Mouse (Mus musculus) adrenal gland, adult (tissue): ENCODE measurements at regions not wholly inside any gene's neighbourhood (a gene's known extent, or its start where the extent isn't known, plus 50 kb on each side); places are given as distances from the start of the nearest gene placed in this dataset.
"Not testable (repeated sequence)": the region's sequence is repeated elsewhere in the genome, so short reads cannot be mapped to it uniquely, and the experiment has no call there.

Source experiments
- DNase-seq, 2 experiments: peaks; one replicate each; pipeline ENCODE4 v3.0.0; 2022 to 2023; ENCODE audit warnings: low spot score in 1 of 2; ENCODE audit not compliant: inconsistent age in 2 of 2

DNA sequence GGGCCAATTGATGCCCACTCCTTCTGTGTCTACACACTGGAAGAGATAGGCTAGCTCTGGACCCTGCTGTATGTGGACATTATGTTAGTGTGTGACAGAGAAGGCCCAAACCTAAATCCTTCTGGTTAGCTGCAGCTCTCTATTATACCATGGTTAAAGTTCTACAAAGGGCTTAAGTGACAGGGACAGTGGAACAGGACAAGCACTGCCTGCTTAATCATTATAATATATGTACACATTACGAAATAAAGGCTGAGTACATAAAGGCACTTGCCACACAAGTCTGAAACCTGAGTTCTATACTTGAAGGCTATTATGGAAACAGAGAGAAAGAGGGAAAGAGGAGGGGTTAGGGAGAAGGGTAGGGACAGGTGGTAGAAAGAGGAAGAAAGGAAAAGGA, 55.2 kb downstream of the Rdh14 start:
- no peak for DNase-seq

DNA sequence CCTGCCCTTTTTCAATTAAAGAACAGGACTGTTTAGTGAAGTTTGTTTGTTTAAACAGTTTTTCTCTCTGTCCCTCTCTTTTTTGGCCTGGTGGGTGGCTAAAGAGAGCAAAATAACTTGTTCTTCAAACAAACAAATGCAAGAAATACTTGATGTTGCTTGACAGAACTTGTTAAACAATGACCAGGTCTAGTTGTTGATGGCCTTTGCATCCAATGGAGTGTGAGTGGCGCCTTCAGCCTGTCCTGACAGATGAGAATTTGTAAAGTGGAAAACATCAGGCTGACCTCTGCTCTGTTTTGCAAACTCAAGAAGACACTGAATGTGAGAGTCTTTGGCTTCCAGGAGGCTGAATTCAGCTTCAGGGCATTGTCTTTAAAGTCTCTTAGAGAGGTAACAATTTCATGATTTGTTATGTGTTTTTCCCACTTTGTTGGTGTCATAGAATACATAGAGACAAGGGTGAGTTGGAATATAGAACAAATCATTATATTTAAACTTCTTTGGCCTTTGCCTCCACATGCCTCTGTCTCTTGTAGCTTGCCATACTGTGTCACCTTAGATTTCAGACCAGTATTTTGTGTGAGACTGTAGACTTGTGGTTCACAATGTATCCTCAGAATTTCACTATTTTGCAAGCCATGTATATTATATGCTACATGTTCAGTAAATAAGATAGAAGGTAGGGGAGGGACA, 67.5 kb downstream of the Rdh14 start:
- no peak for DNase-seq

DNA sequence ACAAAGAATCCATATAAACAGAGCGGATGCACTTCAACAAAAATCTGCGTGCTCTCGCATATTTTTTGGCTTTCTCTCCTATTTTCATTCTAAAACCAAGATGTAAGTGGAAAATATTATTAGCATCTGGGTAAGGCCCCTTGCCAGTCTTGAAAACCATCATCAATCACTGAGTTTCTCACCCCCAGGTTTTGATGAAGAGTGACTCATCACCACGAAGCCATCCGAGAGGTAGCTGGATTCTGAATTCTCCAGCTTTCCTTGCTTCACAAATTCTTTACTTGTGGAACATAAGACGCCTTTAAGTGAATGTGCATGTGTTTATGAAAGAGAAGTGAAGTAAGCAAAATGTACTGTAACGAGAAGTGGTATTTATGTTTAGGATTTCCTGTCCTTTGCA, 71.2 kb downstream of the Rdh14 start:
- no peak for DNase-seq

DNA sequence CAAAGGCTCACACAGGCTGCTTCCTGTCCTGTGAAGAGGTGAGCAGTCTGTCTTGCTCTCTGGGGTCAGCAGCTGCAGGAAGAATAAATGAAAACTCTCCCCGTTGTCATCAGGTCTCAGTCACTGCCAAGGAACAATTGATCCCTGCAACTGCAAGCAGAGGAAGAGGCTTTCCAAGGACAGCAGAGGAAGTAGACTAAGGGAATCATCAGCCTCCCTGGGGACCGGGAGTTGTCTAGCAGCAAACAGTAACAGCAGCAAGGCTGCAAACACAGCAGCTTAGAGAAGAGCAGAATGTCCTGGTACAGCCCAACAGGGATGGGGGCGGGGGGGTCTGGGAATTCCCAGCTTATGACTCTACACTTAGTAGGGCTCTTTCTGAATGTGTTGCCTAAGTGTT, 72.4 kb downstream of the Rdh14 start:
- DNase-seq, result no peak

DNA sequence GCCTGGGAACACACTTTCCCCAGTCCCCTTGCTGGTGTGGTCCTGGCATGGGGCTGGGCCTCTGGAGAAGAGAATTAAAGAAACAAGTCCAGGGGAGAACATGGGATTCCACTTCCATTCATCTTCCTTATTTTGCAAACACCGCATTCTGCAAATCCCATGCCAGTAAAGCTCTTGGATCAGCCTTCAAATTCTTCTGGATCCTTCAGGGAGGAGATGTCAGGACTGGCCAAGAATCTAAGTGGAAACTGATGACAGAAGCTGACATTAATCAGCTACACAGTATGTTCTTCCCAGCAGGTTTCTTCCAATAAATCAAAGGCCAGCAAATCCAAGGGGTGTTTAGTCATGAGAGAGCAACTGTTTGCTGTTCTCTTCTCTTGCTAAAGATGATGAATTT, 83.4 kb downstream of the Rdh14 start:
- no peak for DNase-seq

DNA sequence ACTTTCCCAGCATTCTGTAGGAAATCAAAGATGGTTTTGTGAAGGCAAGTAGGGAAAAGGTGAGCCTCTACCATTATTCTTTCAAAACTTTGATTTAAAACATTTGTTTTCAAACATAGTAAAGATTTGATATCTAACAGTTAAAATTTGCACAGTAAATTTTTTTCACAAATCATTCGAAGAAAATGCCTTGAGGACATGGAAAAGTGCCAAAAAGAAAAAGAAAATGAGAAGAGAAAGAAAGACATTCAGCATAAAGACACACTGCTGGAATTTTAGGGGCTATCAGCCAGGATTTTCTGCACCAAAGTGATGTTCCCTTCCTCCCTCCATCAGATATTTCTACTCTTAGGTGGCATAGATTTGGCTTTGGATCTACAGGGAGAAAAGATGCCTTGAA, 90.2 kb downstream of the Rdh14 start:
- no peak for DNase-seq

DNA sequence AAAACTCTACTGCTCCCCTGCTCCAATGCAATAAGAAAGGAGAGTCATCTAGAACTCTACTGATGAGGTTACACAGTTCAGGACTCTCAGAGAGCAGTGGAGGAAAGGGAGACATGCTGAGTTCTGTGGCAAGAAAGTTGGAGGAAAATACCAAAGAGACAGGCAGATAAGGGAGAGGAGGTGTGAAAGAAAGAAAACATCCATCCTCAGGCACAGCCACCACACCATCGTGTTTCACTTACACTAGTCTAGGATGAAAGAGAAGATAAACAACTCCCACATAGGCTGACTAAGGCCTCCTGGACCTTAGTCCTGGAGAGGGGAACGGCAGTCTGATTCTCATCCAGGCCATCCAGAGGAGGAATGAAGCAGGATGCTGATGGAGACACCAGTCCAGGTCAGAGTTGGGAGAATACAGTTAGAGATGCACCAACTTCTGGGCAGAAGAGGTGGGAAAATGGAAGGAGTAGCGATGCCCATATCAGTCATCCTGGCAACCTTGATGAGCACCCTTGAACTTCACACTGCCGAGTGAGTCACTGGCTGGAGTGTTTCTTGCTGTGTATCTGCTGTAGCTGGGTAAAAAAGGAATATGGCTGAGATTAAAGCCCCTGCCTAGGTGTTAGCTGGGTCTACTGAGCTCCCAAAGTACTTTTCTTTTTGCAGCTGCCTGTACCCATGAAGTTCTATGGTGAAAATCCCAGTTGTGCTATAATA, 91.9 kb downstream of the Rdh14 start:
- DNase-seq, result peak; percentile 64 to 85

DNA sequence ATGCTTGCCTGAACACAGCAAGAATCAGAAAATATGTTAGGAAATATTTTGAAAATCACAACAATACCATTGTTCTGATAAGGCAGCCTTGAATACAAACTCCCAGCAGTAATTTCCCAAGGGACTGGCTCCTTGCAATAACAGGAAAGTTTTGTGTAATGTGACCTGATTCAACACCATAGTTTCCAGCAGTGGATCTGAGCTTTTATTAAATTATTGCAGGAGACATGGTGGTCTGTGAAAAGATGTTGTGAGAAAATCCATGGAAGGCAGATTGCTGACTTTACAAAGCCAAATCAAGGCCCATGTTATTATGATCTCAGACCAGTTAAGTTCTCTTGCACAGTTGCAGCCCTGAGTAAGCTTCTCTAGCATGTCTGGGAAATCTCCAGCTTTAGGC, 116.1 kb downstream of the Rdh14 start:
- peak in 1 of 2 experiments; percentile 52 for DNase-seq

DNA sequence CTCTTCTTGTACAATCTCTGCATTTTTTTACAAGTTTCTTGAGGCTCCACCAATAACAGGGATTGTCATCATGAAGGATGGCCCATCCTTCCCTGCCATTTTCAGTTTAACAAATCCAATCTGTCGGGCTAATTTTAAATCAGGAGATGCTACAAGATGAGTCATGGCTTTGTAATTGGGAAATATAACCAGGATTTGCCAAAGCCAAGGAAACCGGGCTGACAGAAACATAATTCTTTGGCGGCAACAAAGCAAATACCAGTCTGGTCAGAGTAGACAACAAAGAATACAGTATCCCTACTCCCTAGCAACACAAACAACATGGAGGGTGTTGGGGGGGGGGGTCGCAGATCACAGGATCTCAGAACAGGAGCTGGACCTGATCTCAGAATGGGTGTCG, 123.0 kb downstream of the Rdh14 start:
- DNase-seq, result peak in 1 of 2 experiments; percentile 58

DNA sequence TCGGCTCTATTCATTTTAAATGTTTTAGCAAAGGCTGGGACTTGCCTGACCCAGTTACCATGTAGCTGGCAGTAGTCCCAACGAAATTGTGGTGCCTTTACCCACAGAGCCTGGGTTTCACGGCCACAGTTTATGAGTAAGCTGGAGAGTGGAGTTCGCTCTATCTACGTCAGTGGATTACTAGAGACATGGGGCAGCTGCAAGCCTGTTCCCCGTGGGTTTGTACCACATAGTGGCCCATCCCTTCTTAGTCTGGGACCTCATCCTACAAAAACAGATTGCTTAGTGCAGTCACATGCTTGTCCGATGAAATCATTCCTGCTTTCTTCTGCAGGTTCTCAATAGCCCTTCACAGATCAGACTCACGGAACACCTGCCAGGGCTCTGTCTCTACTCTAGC, 123.7 kb downstream of the Rdh14 start:
- peak; percentile 54 to 86 for DNase-seq

DNA sequence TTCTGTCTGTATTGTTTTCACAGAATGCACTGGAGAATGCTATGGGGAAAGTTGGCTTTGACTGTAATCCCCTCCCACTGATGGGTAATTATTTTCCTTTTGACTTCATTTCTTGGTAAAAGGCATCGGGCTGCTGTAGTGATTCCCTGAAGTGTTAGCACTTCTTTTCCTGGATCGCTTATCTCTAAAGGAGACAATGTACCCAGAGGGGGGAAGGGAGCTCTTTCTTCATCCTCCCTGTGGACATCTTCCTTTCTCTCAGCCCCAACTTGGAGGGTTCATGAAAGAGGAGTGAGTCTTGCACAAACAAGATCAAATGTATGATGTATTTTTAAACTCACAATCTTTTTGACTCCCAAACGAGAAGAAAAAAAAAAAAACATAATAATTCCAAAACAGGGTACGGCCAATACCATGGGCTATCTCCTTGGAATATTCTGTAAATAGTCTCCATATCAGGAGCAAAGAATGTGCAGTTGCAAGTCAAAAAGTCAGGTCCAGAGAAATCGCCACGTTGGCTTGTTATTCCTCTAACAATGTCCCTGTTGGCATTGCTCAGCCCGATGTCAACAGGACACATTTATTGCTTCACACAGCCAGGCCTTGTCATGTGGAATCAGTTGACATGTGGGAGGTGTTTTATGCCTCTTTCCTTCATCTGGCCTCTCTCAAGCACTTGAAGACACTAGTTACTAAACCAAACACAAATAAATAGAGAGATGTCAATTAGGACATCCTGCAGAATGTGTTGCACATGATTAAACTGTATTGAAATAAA, 134.1 kb downstream of the Rdh14 start:
- DNase-seq, result peak in 1 of 2 experiments; percentile 38

DNA sequence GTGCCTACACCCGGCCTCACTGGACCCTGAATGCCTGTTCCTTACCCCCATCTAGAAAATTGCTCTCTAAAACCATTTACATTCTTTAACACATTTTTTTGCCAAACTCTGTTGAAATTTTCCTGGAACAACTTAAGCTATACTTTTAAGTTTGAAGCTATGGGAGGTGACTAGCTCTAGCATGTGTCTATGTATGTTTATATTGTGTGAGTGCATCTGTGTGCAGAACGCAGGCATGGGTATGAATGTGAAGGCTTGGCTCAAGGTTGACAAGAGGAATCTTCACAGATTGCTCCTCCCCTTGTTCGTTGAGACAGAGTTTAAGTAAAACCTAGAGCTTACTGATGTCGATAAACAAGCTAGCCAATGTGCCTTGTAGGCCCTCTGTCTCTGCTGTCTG, 135.4 kb downstream of the Rdh14 start:
- DNase-seq, result no peak

DNA sequence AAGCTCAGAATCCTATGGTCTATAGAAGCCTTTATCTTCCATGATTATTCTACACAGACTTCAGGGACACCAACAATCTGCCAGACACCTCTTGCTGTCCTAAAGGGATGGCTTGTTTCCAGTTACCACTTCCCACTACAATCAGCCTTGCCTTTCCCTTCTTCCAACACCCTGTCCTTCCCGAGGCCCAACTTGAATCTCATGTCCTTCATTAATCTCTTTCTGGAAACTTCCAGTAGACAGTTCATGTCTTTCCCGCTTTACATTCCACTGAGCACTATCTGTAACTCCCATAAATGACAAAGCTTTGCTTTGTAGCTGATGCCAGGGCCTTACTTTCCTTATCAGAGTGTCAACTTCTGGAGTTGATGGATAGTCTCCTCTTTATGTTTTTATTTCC, 138.5 kb downstream of the Rdh14 start:
- no peak for DNase-seq

DNA sequence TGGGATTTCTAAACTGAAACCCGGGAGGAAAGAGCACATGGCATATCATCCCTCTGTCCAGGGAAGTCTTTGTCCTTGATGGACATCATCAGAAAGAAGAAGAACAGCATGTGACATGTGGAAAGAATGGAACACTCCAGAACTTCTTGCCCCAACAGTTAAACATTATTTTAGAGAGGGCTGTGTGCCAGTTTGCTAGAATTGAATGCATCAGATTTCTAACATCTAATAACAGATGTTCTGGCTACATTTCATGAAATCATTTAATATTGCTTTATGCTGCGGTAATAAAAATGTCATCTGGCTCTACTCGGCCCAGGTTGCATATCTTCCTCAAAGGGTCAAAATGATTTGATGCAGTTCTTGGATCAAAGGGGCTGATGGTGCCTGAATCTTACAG, 140.4 kb downstream of the Rdh14 start:
- no peak for DNase-seq

DNA sequence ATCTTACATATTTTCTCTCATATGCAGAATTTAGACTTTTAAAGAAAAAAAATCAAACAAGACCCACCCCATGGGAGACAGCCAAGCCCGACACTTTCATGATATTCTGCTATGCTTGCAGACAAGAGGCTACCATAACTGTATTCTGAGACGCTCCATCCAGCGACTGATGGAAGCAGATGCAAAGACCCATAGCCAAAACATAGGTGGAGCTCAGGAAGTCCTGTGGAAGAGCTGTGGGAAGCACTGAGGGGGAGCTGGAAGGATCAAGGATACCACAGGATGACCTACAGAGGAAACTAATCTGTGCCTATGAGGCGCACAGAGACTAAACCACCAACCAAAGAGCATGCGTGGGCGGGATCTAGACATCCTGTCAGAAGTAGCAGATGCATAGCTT, 143.4 kb downstream of the Rdh14 start:
- no peak for DNase-seq

DNA sequence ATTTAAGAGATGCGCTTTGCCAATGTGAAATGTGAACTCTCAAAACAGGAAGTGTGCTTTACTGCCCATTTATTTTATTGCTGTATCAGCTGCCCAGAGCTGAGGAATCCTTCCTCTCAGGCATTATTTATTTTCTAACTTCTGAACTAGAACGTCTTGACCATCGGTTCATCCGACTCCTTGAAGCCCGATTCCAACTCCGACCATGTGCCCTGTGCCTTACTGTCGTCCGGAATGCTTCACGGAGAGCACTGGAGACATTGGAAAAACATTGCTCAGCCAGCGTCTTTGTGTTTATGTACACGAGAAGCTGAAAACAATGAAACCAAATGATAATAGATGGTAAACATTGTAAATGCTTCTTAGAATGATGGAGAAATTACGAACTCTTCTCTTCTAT, 145.7 kb downstream of the Rdh14 start:
- no peak for DNase-seq

DNA sequence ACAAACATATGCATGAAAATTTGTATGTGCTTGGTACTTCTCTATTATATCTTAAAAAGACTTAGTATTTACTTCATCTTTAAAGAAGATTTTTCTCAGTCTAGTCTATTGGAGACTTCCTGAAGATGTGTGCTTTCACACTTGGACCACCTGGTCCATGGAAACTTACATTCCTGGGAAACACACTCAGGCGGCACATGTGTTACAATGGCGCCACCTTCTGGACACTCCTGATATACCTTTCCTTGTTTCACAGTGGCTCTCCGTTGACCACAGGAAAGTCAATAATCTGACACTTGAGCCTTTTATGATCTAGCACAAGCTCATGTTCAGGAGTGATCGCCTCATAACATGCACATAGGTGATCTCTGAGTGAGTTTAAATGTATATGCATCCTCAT, 146.5 kb downstream of the Rdh14 start:
- DNase-seq, result peak; percentile 23 to 84

DNA sequence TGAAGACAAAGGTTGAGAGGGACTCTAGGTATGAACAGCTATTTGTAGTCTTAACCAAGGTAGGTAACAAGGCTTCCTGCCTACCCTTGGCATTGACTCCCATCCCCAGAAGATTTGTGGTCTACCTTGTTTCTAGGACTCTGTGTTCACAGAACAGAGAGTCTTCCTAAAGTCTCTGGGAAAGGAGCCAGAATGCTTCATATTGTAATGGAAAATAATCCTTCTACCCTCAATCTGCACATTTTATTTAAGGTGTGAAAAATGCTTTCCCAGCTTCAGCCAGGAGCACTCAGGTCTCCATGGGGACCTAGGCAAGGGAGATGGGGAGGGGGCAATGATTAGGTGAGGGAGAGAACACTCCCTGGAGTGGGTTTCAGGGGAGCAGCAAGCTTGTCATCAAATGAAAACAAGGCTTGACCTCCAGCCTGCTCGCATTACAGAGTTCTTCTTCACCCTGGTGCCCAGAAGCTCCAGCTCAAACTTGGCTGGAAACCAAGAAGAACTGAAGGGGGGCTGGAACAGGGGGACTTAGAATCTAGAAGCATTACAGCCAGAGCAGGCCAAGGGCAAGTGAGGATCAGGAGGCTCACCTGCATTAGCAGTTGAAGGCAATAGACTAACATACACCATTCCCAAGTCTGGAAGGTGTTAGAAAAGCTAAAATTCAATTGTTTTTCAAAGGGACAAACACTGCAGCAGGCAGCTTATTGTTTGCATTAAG, 159.1 kb downstream of the Rdh14 start:
- DNase-seq, result no peak

DNA sequence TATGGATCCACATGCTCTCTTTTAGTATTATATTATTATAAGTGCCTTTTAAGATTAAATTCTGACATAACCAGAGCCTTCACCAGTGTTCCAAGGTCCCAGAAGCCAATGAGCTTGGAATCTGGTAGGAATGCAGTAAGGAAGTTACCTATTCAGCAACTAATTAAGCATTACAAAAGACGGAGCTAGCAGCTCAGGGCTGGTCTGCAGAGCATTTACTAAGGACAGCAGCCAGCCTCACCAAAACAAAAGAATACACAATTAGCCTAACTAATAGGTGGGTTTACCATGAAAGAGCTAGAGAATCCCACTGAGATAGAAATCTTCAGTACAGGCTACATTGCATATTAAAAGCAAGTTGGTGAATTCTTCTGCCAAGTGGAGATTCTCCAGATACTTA, 164.1 kb downstream of the Rdh14 start:
- not testable (repeated sequence) for DNase-seq

DNA sequence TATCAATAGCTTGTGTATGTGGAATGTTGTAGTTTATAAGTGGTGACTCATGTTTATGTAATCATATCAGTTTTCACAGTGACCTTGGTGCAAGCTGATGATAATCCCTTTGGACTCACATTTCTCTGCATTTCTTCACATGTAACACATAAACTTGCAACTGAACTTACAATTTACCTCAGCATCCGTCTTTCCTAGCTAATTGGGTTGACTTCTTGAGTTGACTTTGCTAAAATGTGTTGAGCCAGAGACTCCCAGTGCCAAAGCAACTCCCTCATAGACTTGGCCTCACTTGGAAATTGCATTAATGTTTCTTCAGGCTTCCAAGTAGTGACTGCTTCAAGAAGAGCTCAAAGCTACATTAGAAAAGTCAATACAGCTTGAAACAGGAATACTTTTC, 172.4 kb downstream of the Rdh14 start:
- DNase-seq, result peak in 1 of 2 experiments; percentile 21

DNA sequence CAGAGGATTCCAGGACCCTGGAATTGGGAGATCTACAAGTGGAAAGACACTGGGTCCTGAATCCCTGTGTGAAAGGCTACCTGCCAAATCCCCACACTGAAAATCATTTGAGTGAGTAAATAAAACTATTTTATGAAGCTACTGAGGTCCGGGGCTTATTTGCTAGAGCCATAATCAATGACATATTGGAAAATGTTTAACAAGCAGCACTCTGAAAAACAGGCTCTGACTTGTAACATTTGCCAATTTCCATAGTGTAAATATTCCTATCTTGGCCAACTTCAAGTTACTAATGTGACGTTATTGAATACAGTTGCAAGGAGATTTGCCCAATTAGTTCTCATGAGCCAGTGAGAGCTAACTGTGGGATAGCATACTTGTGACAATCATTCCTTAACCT, 177.3 kb downstream of the Rdh14 start:
- DNase-seq, result no peak
